Mouse (Mus musculus): ENCODE measurements around the gene Ap4b1. TPM values are rescaled to one million over a fixed set of nuclear protein-coding genes. Genes with fewer than 3 reads are reported as not detected.
"Not testable (repeated sequence)": the region's sequence is repeated elsewhere in the genome, so short reads cannot be mapped to it uniquely, and the experiment has no call there.

The Ap4b1 gene
- polyA plus RNA-seq, 1 experiment from 2014 or later, result 21.8 TPM

- Histone ChIP-seq H3K27ac (replicated peaks) (no peak overlapping the region), H3K27me3 (no peaks in the 10 kb centered on the region), H3K36me3 (no peaks in the 10 kb centered on the region), H3K4me1 (no peaks in the 10 kb centered on the region), H3K9ac (replicated peaks) (no peak overlapping the region), H3K9me3 (no peaks in the 10 kb centered on the region), H3K4me3 (no peak overlapping the region), H3K4me2 (replicated peaks) (no peak overlapping the region)
- 93% methylated on average over 6 of the region's 6 CpGs for WGBS
- ATAC-seq (ENCODE audit: low FRiP score, low read depth), result no peak
Measured at GRCm38 (mm10) chr3:103839711-103840110, 30.4 kb downstream of the Ap4b1 start.

- not testable (repeated sequence) for H3K36me3 ChIP-seq; H3K27ac ChIP-seq (replicated peaks); H3K9me3 ChIP-seq; H3K9ac ChIP-seq (replicated peaks); H3K4me3 ChIP-seq; H3K4me2 ChIP-seq (replicated peaks); ATAC-seq (ENCODE audit: low FRiP score, low read depth); H3K4me1 ChIP-seq; H3K27me3 ChIP-seq
- WGBS, result 81% methylated on average over 3 of the region's 3 CpGs
Measured at GRCm38 (mm10) chr3:103840195-103840594, 30.9 kb downstream of the Ap4b1 start.

DNA sequence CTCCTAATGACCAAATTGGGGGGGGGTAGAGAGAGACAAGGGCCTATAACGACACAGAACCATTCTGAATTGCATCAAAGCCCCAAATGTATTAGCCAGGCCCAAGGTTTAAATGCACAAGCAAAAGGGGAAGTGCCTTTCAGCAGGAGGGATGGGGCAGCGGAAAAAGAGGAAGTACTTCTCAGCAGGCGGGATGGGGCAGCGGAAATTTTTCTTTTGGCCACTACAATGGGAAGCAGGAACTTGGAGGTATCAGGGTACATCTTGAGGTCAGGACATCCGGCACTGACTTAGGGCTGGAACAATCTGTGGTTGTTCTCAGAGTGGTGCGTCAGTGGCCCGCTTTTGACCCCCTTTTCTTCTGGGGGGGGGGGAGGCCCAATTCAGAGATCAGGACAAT lies 31.6 kb downstream of the Ap4b1 start:
- H3K36me3 ChIP-seq; H3K4me1 ChIP-seq; H3K27me3 ChIP-seq; H3K9me3 ChIP-seq; H3K9ac ChIP-seq (replicated peaks); H3K4me3 ChIP-seq; H3K27ac ChIP-seq (replicated peaks); ATAC-seq (ENCODE audit: low FRiP score, low read depth); H3K4me2 ChIP-seq (replicated peaks): not testable (repeated sequence)
- 92% methylated on average over 7 of the region's 7 CpGs for WGBS

GRCm38 (mm10) chr3:103850644-103851363 lies 41.5 kb downstream of the Ap4b1 start:
- WGBS, result 85% methylated on average over 9 of the region's 9 CpGs
- no peaks in the 10 kb centered on the region for H3K36me3 ChIP-seq
- H3K4me3 ChIP-seq, result no peak overlapping the region
- no peaks in the 10 kb centered on the region for H3K9me3 ChIP-seq
- ATAC-seq (ENCODE audit: low FRiP score, low read depth), result no peak
- H3K9ac ChIP-seq (replicated peaks), result no peak overlapping the region
- no peaks in the 10 kb centered on the region for H3K27me3 ChIP-seq
- H3K4me1 ChIP-seq, result no peaks in the 10 kb centered on the region
- no peak overlapping the region for H3K27ac ChIP-seq (replicated peaks)
- H3K4me2 ChIP-seq (replicated peaks), result no peak overlapping the region

- no peak for ATAC-seq (ENCODE audit: low FRiP score, low read depth)
- no peak overlapping the region for H3K9ac ChIP-seq (replicated peaks)
- 94% methylated on average over 6 of the region's 6 CpGs for WGBS
Measured at GRCm38 (mm10) chr3:103851481-103851880, 42.2 kb downstream of the Ap4b1 start.

DNA sequence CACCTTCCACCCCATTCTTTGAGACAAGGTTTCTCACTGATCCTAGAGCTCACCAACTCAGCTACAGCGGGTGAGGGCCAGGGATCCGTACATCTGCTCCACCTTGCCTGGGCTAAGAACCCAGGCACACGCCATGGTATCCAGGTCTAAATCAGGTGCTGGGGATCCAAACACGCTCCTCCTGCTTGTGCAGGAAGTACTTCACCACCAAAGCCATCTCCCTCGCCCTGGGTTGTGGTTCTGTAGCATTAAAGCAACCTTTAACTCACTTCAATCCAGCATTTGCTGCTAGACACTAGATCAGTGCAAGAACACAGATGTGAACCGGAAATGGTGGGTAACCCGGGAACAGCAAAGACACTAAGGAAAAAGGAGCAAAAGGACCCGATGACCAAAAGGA lies 42.6 kb downstream of the Ap4b1 start:
- no peak overlapping the region for H3K9ac ChIP-seq (replicated peaks)
- 86% methylated on average over 8 of the region's 8 CpGs for WGBS
- H3K9me3 ChIP-seq, result no peaks in the 10 kb centered on the region
- no peak overlapping the region for H3K27ac ChIP-seq (replicated peaks)
- H3K27me3 ChIP-seq, result no peaks in the 10 kb centered on the region
- no peak for ATAC-seq (ENCODE audit: low FRiP score, low read depth)
- H3K4me1 ChIP-seq, result no peaks in the 10 kb centered on the region
- no peak overlapping the region for H3K4me2 ChIP-seq (replicated peaks)
- H3K36me3 ChIP-seq, result no peaks in the 10 kb centered on the region
- no peak overlapping the region for H3K4me3 ChIP-seq

More at GRCm38 (mm10) chr3:103851481-103851880, 42.2 kb downstream of the Ap4b1 start:
- H3K4me2 ChIP-seq (replicated peaks), result no peak overlapping the region
- no peaks in the 10 kb centered on the region for H3K4me1 ChIP-seq
- no peaks in the 10 kb centered on the region for H3K9me3 ChIP-seq
- H3K4me3 ChIP-seq, result no peak overlapping the region
- H3K36me3 ChIP-seq, result no peaks in the 10 kb centered on the region
- no peaks in the 10 kb centered on the region for H3K27me3 ChIP-seq
- H3K27ac ChIP-seq (replicated peaks), result no peak overlapping the region

GRCm38 (mm10) chr3:103852565-103853299 lies 43.4 kb downstream of the Ap4b1 start:
- ATAC-seq (ENCODE audit: low FRiP score, low read depth), result no peak
- no peak overlapping the region for H3K9ac ChIP-seq (replicated peaks)
- WGBS, result 73% methylated on average over 3 of the region's 3 CpGs
- no peaks in the 10 kb centered on the region for H3K36me3 ChIP-seq
- H3K27ac ChIP-seq (replicated peaks), result no peak overlapping the region
- no peak overlapping the region for H3K4me3 ChIP-seq
- H3K9me3 ChIP-seq, result no peaks in the 10 kb centered on the region
- no peaks in the 10 kb centered on the region for H3K27me3 ChIP-seq
- H3K4me2 ChIP-seq (replicated peaks), result no peak overlapping the region
- H3K4me1 ChIP-seq, result no peaks in the 10 kb centered on the region

DNA sequence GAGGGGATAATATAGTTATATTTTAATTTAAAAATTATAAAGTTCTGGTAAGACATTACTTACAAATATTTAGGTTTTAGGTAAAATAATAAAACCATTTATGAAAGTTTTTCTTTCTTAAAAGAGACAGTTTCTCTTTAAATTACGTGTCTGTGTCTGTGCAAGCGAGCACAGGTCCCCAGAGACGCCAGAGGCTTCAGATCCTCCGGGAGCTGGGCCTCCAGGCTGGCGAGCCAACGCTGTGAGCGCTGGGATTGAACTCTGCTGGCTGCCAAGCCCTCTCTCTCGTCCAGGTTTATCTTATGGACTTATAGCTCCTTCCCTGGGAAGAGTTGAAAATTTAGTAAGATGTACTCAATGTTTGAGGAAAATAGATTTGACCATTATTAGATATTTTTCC lies 44.5 kb downstream of the Ap4b1 start:
- Histone ChIP-seq H3K27ac (replicated peaks) (no peak overlapping the region), H3K4me1 (no peaks in the 10 kb centered on the region), H3K9me3 (no peaks in the 10 kb centered on the region), H3K4me3 (no peak overlapping the region), H3K4me2 (replicated peaks) (no peak overlapping the region), H3K9ac (replicated peaks) (no peak overlapping the region), H3K36me3 (no peaks in the 10 kb centered on the region), H3K27me3 (no peaks in the 10 kb centered on the region)
- no peak for ATAC-seq (ENCODE audit: low FRiP score, low read depth)
- WGBS, result 73% methylated on average over 8 of the region's 8 CpGs

DNA sequence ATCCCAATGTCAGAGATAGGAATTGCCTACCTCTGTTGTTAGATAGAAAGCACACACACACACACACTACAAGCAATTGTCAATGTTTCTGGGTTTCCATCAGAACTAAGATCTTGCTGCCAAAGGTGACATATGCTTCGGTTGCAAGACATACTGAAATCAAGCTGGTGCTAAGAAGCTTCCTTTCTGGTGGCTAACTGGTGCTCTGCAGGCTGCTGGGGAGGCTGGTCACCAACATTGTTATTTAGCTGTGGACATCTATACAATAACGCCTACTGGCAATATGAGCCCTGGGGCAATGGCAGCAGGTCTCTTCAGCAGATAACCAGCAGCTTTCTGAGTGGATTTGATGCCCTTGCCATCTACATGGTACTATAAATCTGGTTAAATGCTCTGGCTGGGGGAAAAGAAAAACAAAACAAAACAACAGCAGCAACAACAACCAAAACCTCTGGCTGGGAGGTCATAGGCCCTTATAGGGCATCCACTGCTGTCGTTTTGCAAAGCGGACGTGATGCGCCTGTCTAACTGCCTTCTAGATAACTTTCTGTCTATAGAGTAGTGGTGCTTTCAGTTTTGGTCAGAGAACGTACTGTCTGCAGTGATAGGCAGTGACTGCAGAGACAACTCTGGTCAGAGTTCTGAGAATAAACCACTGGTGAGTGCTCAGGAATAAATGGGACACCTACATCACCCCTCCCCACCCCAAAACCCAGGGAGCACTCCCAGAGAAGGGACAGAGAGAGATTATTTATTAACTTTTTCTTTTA lies 47.9 kb downstream of the Ap4b1 start:
- Histone ChIP-seq H3K36me3 (no peaks in the 10 kb centered on the region), H3K4me1 (no peaks in the 10 kb centered on the region), H3K27me3 (no peaks in the 10 kb centered on the region), H3K4me3 (no peak overlapping the region), H3K4me2 (replicated peaks) (no peak overlapping the region), H3K9ac (replicated peaks) (no peak overlapping the region), H3K9me3 (no peaks in the 10 kb centered on the region), H3K27ac (replicated peaks) (no peak overlapping the region)
- ATAC-seq (ENCODE audit: low FRiP score, low read depth), result no peak
- WGBS, result 89% methylated on average over 7 of the region's 7 CpGs

GRCm38 (mm10) chr3:103857977-103858563 lies 48.8 kb downstream of the Ap4b1 start:
- no peaks in the 10 kb centered on the region for H3K27me3 ChIP-seq
- H3K9me3 ChIP-seq, result no peaks in the 10 kb centered on the region
- H3K36me3 ChIP-seq, result no peaks in the 10 kb centered on the region
- no peak overlapping the region for H3K9ac ChIP-seq (replicated peaks)
- H3K27ac ChIP-seq (replicated peaks), result no peak overlapping the region
- ATAC-seq (ENCODE audit: low FRiP score, low read depth), result no peak
- no peaks in the 10 kb centered on the region for H3K4me1 ChIP-seq
- 91% methylated on average over 6 of the region's 6 CpGs for WGBS
- H3K4me2 ChIP-seq (replicated peaks), result no peak overlapping the region
- no peak overlapping the region for H3K4me3 ChIP-seq

DNA sequence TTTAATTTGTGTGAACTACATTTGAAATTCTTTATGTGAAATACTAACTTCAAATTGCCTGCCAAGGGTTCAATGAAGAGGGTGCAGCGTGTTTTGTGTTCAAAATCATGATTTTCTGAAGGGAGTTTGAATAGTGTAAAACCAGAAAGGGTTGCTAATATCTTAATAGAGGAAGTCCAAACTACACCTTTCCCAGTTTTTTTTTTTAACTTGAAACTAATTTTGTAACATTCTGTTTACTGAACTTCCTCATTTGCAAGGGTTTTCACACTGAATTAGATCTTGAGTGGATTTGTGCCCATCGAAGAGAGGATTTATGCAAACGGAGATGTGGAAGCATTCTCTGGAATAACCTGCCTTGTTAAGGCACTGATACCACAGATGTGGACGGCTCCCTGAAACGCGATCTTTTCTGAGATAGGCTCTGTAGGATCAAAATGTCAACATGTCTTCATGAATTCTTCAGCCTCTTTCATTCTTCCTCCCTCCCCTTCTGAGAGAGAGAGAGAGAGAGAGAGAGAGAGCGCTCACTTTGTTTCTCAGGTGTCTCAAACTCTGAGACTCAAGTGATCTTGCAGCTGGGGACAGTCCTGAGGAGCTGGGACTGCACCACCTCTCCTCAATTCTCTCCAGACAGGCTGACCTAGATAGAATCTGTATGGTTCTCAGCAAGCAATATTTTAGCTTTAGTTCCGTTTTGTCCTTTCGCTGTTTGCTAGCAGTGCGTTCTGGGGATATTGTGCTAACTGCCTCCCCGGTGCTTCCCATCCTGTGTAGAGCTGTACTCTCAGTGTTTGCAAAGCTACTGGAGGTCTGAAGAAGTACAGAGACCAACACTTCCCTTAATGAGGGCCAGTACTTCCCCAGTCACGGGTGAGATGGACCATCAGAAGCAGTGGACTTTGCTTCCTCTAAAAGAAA lies 49.8 kb downstream of the Ap4b1 start, which contains the start of gene Ptpn22:
TSS of gene Ptpn22 (plus strand) at position 915 of the 921 bp plus-strand sequence.
- no peaks in the 10 kb centered on the region for H3K27me3 ChIP-seq
- ATAC-seq (ENCODE audit: low FRiP score, low read depth), result no peak
- WGBS, result 77% methylated on average over 12 of the region's 12 CpGs
- H3K9me3 ChIP-seq, result no peaks in the 10 kb centered on the region
- H3K4me2 ChIP-seq (replicated peaks), result no peak within 1 kb of the TSS
- H3K4me1 ChIP-seq, result no peaks in the 10 kb centered on the region
- no peak within 1 kb of the TSS for H3K27ac ChIP-seq (replicated peaks)
- no peaks in the 10 kb centered on the region for H3K36me3 ChIP-seq
- no peak within 1 kb of the TSS for H3K9ac ChIP-seq (replicated peaks)
- H3K4me3 ChIP-seq, result no peak within 1 kb of the TSS
